Mouse (Mus musculus): ENCODE data around the gene Fbxw8.
A peak's percentile ranks its signal among the peaks of the same experiment; 100 is the strongest.

Gene Fbxw8

DNA sequence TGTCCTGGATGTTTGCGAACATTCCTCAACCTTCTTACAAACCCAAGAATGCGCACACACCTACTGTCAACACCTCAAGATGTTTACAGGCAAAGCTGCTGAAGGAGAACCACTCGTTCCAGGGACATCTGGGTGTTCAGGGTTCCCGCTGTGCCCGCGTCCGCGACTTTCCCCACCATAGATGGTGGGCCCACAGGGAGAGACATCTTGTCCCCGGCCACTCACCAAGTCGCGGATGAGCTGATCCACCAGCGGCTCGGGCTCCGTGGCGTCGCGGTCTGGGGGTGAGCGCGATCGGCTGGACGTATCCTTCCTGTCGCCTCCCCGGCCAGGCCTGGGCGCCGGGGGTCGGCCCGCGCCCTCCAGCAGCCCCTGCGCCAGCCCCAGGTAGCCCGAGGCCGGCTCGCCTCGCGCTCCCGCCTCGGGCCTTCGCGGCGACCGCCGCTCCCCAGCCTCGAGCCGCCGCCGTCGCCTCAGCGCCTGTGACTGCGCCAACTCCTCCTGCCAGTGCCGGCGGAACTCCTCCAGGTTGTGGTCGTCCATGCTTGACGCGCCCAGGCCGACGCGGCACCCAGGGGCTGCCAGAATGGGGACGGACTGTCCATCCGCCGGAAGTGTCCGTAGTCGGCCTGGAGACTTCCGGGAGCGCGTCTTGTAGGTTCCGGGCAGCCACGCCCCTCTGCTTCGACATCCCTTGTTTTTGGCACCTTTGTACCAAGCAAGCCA is at the start of gene Fbxw8:
Fbxw8 (minus strand) TSS at position 626 of the 726 bp plus-strand sequence.
- peak; percentile 79 to 87 for DNase-seq (ENCODE audit: low spot score in 2 of 2)

GRCm38 (mm10) chr5:118204675-118205440 is 49.6 kb upstream of the Fbxw8 start:
- DNase-seq (ENCODE audit: low spot score in 2 of 2), result no peak

- DNase-seq (ENCODE audit: low spot score in 2 of 2), result no peak
These were observed 44.4 kb upstream of the Fbxw8 start for GRCm38 (mm10) chr5:118199670-118200069.

- no peak for DNase-seq (ENCODE audit: low spot score in 2 of 2)
These were observed 42.2 kb upstream of the Fbxw8 start for GRCm38 (mm10) chr5:118197421-118197820.

GRCm38 (mm10) chr5:118192221-118192620 is 37.0 kb upstream of the Fbxw8 start:
- no peak for DNase-seq (ENCODE audit: low spot score in 2 of 2)

- DNase-seq (ENCODE audit: low spot score in 2 of 2), result no peak
These were observed 35.2 kb upstream of the Fbxw8 start for GRCm38 (mm10) chr5:118190491-118190890.

GRCm38 (mm10) chr5:118188356-118188755 is 33.1 kb upstream of the Fbxw8 start:
- no peak for DNase-seq (ENCODE audit: low spot score in 2 of 2)

DNA sequence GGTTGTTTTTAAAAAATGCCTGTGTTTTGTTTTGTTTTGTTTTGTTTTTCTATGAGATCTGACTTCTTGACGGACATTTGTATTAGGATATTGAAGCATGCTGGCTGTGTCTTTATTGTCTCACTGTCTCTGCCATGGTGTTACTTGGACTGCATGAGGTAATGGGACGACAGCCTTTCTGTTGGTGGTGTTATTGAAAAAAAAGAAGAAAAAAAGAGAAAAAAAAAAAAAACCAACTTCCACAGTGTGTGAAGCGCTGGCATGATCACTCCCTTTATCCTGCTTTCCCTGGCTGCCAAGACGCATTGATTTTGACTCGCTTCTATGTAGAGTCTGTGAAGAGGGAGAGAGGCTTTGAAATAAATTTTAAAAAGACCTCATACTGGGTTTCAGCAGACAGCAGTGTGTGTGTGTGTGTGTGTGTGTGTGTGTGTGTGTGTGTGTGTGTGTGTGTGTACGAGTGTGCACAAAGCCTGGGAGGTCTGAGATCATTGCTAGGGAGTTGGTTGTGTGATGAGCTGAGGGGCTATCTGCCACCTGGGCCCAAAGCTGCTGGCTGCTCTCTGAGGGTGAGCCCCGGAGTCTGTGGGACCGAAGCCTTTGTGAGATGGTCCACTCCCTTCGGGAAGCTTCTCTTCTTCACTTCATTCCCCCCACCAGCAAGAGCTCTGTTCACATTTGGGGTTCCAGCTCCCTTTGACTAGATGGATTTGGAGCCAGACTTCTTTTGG is 31.8 kb upstream of the Fbxw8 start:
- DNase-seq (ENCODE audit: low spot score in 2 of 2), result no peak

- DNase-seq (ENCODE audit: low spot score in 2 of 2), result no peak
These were observed 22.4 kb upstream of the Fbxw8 start for GRCm38 (mm10) chr5:118177640-118178039.

GRCm38 (mm10) chr5:118175137-118175536 is 19.9 kb upstream of the Fbxw8 start:
- DNase-seq (ENCODE audit: low spot score in 2 of 2), result no peak

GRCm38 (mm10) chr5:118174310-118175009 is 19.2 kb upstream of the Fbxw8 start:
- DNase-seq (ENCODE audit: low spot score in 2 of 2), result no peak

- DNase-seq (ENCODE audit: low spot score in 2 of 2), result no peak
These were observed 16.9 kb upstream of the Fbxw8 start for GRCm38 (mm10) chr5:118172078-118172723.

DNA sequence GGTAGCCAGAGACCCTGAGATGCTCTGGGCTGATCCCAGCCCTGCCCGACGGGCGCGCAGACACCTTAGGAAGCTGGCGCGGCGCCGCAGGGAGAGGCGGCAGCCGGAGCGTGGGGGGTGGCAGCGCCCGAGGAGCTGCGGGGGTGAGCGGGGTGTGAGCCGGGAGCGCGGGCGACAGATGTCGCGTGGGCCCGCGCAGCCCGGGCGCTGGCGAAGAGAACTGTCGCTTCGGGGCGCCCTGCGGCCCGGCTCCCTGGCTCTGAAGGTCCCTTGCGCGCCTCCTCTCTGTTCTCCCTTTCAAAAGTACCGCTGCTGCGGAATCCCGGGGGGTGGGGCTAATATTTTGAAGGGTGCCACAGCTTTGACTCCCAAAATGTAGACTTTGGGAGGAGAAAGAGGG is 16.4 kb upstream of the Fbxw8 start:
- no peak for DNase-seq (ENCODE audit: low spot score in 2 of 2)

DNA sequence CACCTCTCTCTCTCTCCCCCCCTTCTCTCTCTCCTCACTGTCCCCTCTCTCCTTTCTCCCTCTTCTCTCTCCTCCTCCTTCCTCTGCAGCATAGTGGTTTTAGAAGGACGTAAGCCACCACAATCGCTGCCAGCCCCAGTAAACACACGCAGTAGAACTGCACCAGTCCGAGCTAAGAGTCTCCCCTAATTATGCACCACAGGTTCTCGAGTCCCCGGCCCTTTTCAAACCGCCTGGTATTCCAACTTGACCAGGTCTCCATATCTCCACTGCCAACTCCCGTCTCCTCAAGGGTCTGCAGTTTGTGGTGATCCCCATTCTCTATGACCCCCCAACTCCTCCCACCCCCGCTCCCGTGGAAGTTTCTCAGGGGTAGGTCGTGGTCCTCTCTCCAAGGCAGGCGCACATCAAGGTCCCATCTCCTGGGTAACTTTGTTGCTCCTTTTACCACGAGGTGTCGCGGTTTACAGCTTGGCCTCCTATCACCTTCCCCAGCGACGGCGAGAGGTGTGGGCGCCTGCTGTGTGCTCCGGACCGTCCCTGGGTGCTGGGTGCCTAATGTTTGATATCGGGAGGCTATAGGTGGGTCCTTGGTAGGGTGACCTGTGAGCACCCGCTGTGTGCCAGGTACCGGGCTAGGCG is 15.7 kb upstream of the Fbxw8 start:
- no peak for DNase-seq (ENCODE audit: low spot score in 2 of 2)

GRCm38 (mm10) chr5:118169222-118170221 is 14.3 kb upstream of the Fbxw8 start:
- DNase-seq (ENCODE audit: low spot score in 2 of 2), result no peak

- DNase-seq (ENCODE audit: low spot score in 2 of 2), result no peak
These were observed 12.3 kb upstream of the Fbxw8 start for GRCm38 (mm10) chr5:118167561-118167995.

- no peak for DNase-seq (ENCODE audit: low spot score in 2 of 2)
These were observed 10.2 kb upstream of the Fbxw8 start for GRCm38 (mm10) chr5:118165462-118165861.

GRCm38 (mm10) chr5:118164581-118164980 is 9.3 kb upstream of the Fbxw8 start, which contains the start of gene Hrk:
TSS of gene Hrk (plus strand) at chr5:118164648.
- no peak for DNase-seq (ENCODE audit: low spot score in 2 of 2)

- no peak for DNase-seq (ENCODE audit: low spot score in 2 of 2)
These were observed 5.4 kb upstream of the Fbxw8 start for GRCm38 (mm10) chr5:118160691-118161090.

Data from urinary bladder, postnatal 36 days (tissue).